Mouse (Mus musculus) CD8-positive naive resting alpha-beta T cell, adult 2 months (primary cell): Measurements from ENCODE around the gene Prpf19.

Experiments
- DNase-seq, 2 experiments: peaks; one replicate each; pipeline ENCODE4 v3.0.0; 2022; ENCODE audit warnings: low read depth in 2 of 2, low spot score in 2 of 2

The Prpf19 gene

GRCm38 (mm10) chr19:10936077-10936476, 41.0 kb downstream of the Prpf19 start:
- DNase-seq: no peak

GRCm38 (mm10) chr19:10937110-10937563, 42.1 kb downstream of the Prpf19 start, which contains the start of gene Ptgdr2:
Gene Ptgdr2, plus strand, starts transcription at chr19:10937160.
- no peak for DNase-seq

- no peak for DNase-seq
Observed at GRCm38 (mm10) chr19:10938771-10939170, 43.7 kb downstream of the Prpf19 start.

- peak; percentile 19 to 34 for DNase-seq
Observed at GRCm38 (mm10) chr19:10940097-10940800, 45.2 kb downstream of the Prpf19 start.

GRCm38 (mm10) chr19:10940801-10941457, 45.9 kb downstream of the Prpf19 start:
- no peak for DNase-seq

- no peak for DNase-seq
Observed at GRCm38 (mm10) chr19:10943955-10944354, 48.9 kb downstream of the Prpf19 start.

- DNase-seq: no peak
Observed at GRCm38 (mm10) chr19:10946506-10946905, 51.5 kb downstream of the Prpf19 start.

- no peak for DNase-seq
Observed at GRCm38 (mm10) chr19:10947219-10947618, 52.2 kb downstream of the Prpf19 start.

GRCm38 (mm10) chr19:10948416-10948815, 53.4 kb downstream of the Prpf19 start:
- peak; percentile 5 to 16 for DNase-seq

GRCm38 (mm10) chr19:10949112-10949511, 54.1 kb downstream of the Prpf19 start, which contains the start of gene Ccdc86:
Gene Ccdc86, minus strand, starts transcription at chr19:10949266.
- peak; percentile 90 to 94 for DNase-seq

GRCm38 (mm10) chr19:10949558-10949957, 54.5 kb downstream of the Prpf19 start:
- no peak for DNase-seq

GRCm38 (mm10) chr19:10952021-10952939, 57.2 kb downstream of the Prpf19 start:
- no peak for DNase-seq
